Mouse (Mus musculus) lung, postnatal 0 days (tissue): ENCODE data around the gene Gm28490. TPM values are rescaled to one million over a fixed set of nuclear protein-coding genes. Genes with fewer than 3 reads are reported as not detected.
"Not testable (repeated sequence)": the region's sequence is repeated elsewhere in the genome, so short reads cannot be mapped to it uniquely, and the experiment has no call there.

Experiments used
- ATAC-seq: fragments of 200-750 bp; cut with Nextera tagmentation; 2 replicates; pipeline ENCODE4 v1.8.0; 2017; ENCODE audit warnings: moderate library complexity
- DNase-seq: peaks from one replicate; pipeline ENCODE4 v3.0.0-alpha.2; 2016; ENCODE audit warnings: low spot score
- H3K27ac ChIP-seq: fragments of 300-500 bp; sonication (generic); 2 replicates; pipeline ENCODE4 v1.5.1; 2014; ENCODE audit warnings: antibody characterized with exemption, mild to moderate bottlenecking, low read length, mixed read lengths
- H3K27me3 ChIP-seq: fragments of 300-500 bp; sonication (generic); replicated peaks from 2 replicates; pipeline ENCODE4 v1.6.1; 2014; ENCODE audit warnings: low read length, mixed read lengths; ENCODE audit not compliant: insufficient read depth
- H3K36me3 ChIP-seq: fragments of 300-500 bp; sonication (generic); 2 replicates; pipeline ENCODE4 v1.6.1; 2014; ENCODE audit warnings: low read length, mixed read lengths; ENCODE audit not compliant: insufficient read depth
- H3K4me1 ChIP-seq: fragments of 300-500 bp; sonication (generic); 2 replicates; pipeline ENCODE4 v1.6.1; 2014; ENCODE audit warnings: antibody characterized with exemption, low read depth, low read length, mixed read lengths; ENCODE audit not compliant: insufficient read depth
- H3K4me2 ChIP-seq: fragments of 300-500 bp; sonication (generic); replicated peaks from 2 replicates; pipeline ENCODE4 v1.6.1; 2014; ENCODE audit warnings: low read depth, mild to moderate bottlenecking, low read length, moderate library complexity, mixed read lengths
- H3K4me3 ChIP-seq: fragments of 300-500 bp; sonication (generic); 2 replicates; pipeline ENCODE4 v1.5.1; 2014; ENCODE audit warnings: low read depth, low read length
- H3K9ac ChIP-seq: fragments of 300-500 bp; sonication (generic); replicated peaks from 2 replicates; pipeline ENCODE4 v1.6.1; 2014; ENCODE audit warnings: low read depth, mild to moderate bottlenecking
- H3K9me3 ChIP-seq: fragments of 300-500 bp; sonication (generic); 2 replicates; pipeline ENCODE4 v1.6.1; 2016; ENCODE audit warnings: low read length, mixed read lengths
- WGBS: fragments of 180-500 bp; shearing (Covaris S2); extraction: QIAGEN DNeasy Blood & Tissue Kit; methylation state at CpG from one replicate; pipeline ENCODE4 v1.1.7; 2014; 5-methylcytosine and 5-hydroxymethylcytosine counted together
- polyA plus RNA-seq: library from polyadenylated mRNA; unstranded; fragments of >200 nt; fragmentation: Nextera tagmentation; extraction: Ambion mirVana; gene quantifications from 2 replicates; pipeline ENCODE4 v1.2.1, GENCODE M21; 2015

Gene Gm28490
- polyA plus RNA-seq: not detected in 2 replicates

GRCm38 (mm10) chrY:31634656-31635055, at the start of gene Gm28490:
Gm28490 (minus strand) TSS chrY:31634756.
- ATAC-seq, H3K27ac ChIP-seq, H3K9ac ChIP-seq, H3K9me3 ChIP-seq, H3K4me1 ChIP-seq, H3K36me3 ChIP-seq, DNase-seq, H3K4me3 ChIP-seq, H3K27me3 ChIP-seq, H3K4me2 ChIP-seq: not testable (repeated sequence)
- WGBS: no CpG with 5 or more reads among the region's 8 CpGs
